Mouse (Mus musculus) kidney, embryonic 16.5 days (tissue): ENCODE measurements around the gene Tspan18. TPM values are rescaled to one million over a fixed set of nuclear protein-coding genes. Genes with fewer than 3 reads are reported as not detected.
A peak's percentile ranks its signal among the peaks of the same experiment; 100 is the strongest.

Experiments used
- ATAC-seq: fragments of 200-750 bp; cut with Nextera tagmentation; 2 replicates; pipeline ENCODE4 v1.8.0; 2017; ENCODE audit warnings: moderate TSS enrichment; ENCODE audit not compliant: low FRiP score, low TSS enrichment
- H3K27ac ChIP-seq: fragments of 300-500 bp; sonication (generic); 2 replicates; pipeline ENCODE4 v1.5.1; 2014; ENCODE audit warnings: low read length
- H3K27me3 ChIP-seq: fragments of 300-500 bp; sonication (generic); 2 replicates; pipeline ENCODE4 v1.6.1; 2014; ENCODE audit warnings: low read length, control low read depth, mixed read lengths; ENCODE audit not compliant: insufficient read depth
- H3K36me3 ChIP-seq: fragments of 300-500 bp; sonication (generic); 2 replicates; pipeline ENCODE4 v1.6.1; 2014; ENCODE audit warnings: low read length, control low read depth, mixed read lengths; ENCODE audit not compliant: insufficient read depth
- H3K4me1 ChIP-seq: fragments of 300-500 bp; sonication (generic); 2 replicates; pipeline ENCODE4 v1.6.1; 2014; ENCODE audit warnings: low read length, control low read depth, mixed read lengths; ENCODE audit not compliant: insufficient read depth
- H3K4me2 ChIP-seq: fragments of 300-500 bp; sonication (generic); replicated peaks from 2 replicates; pipeline ENCODE4 v1.6.1; 2014; ENCODE audit warnings: low read depth, low read length
- H3K4me3 ChIP-seq: fragments of 300-500 bp; sonication (generic); 2 replicates; pipeline ENCODE4 v1.5.1; 2014; ENCODE audit warnings: mild to moderate bottlenecking, low read length
- H3K9ac ChIP-seq: fragments of 300-500 bp; sonication (generic); replicated peaks from 2 replicates; pipeline ENCODE4 v1.6.1; 2014; ENCODE audit warnings: low read length
- H3K9me3 ChIP-seq: fragments of 300-500 bp; sonication (generic); 2 replicates; pipeline ENCODE4 v1.6.1; 2016; ENCODE audit warnings: low read length, control low read depth
- WGBS: fragments of 180-500 bp; shearing (Covaris S2); extraction: QIAGEN DNeasy Blood & Tissue Kit; methylation state at CpG from one replicate; pipeline ENCODE4 v1.1.7; 2014; 5-methylcytosine and 5-hydroxymethylcytosine counted together
- polyA plus RNA-seq: library from polyadenylated mRNA; unstranded; fragments of >200 nt; fragmentation: Nextera tagmentation; extraction: Ambion mirVana; gene quantifications from 2 replicates; pipeline ENCODE4 v1.2.1, GENCODE M21; 2015

Gene Tspan18
- polyA plus RNA-seq, 1 experiment from 2014 or later, result 35.0 TPM

- Histone ChIP-seq H3K36me3 (peaks cover 31% of the 10 kb centered on the region), H3K4me1 (peaks cover 18% of the 10 kb centered on the region), H3K27ac (no peak overlapping the region), H3K9me3 (no peaks in the 10 kb centered on the region), H3K4me3 (no peak overlapping the region), H3K4me2 (no peak overlapping the region), H3K27me3 (no peaks in the 10 kb centered on the region), H3K9ac (no peak overlapping the region)
- WGBS, result 62% methylated on average over 10 of the region's 10 CpGs
- ATAC-seq, result no peak
Measured at GRCm38 (mm10) chr2:93200681-93201340, 133.5 kb downstream of the Tspan18 start.

- no peak overlapping the region for H3K9ac ChIP-seq
- H3K27me3 ChIP-seq, result no peaks in the 10 kb centered on the region
- no peak overlapping the region for H3K4me2 ChIP-seq
- peak; percentile 37 for ATAC-seq
- H3K4me3 ChIP-seq, result no peak overlapping the region
- H3K27ac ChIP-seq, result no peak overlapping the region
- H3K36me3 ChIP-seq, result peaks cover 26% of the 10 kb centered on the region; the same call in 1 of the 2 replicates
- H3K4me1 ChIP-seq, result peaks cover 20% of the 10 kb centered on the region
- 24% methylated on average over 13 of the region's 13 CpGs for WGBS
- no peaks in the 10 kb centered on the region for H3K9me3 ChIP-seq
Measured at GRCm38 (mm10) chr2:93199531-93199974, 134.8 kb downstream of the Tspan18 start.

GRCm38 (mm10) chr2:93198846-93199245 is 135.5 kb downstream of the Tspan18 start:
- 17% methylated on average over 3 of the region's 3 CpGs for WGBS
- H3K4me1 ChIP-seq, result peaks cover 25% of the 10 kb centered on the region
- no peak overlapping the region for H3K4me3 ChIP-seq
- no peak overlapping the region for H3K27ac ChIP-seq
- H3K27me3 ChIP-seq, result no peaks in the 10 kb centered on the region
- H3K4me2 ChIP-seq, result no peak overlapping the region
- no peak overlapping the region for H3K9ac ChIP-seq
- no peaks in the 10 kb centered on the region for H3K9me3 ChIP-seq
- H3K36me3 ChIP-seq, result 0 out of 2 replicates have a peak, but pooled peaks cover 19% of the 10 kb centered on the region
- peak; percentile 65 for ATAC-seq

GRCm38 (mm10) chr2:93193806-93194205 is 140.5 kb downstream of the Tspan18 start:
- no peaks in the 10 kb centered on the region for H3K36me3 ChIP-seq
- no peak overlapping the region for H3K27ac ChIP-seq
- 45% methylated on average over 4 of the region's 4 CpGs for WGBS
- no peak overlapping the region for H3K4me2 ChIP-seq
- H3K9me3 ChIP-seq, result no peaks in the 10 kb centered on the region
- ATAC-seq, result no peak
- H3K4me1 ChIP-seq, result peaks cover 50% of the 10 kb centered on the region
- H3K9ac ChIP-seq, result no peak overlapping the region
- no peaks in the 10 kb centered on the region for H3K27me3 ChIP-seq
- H3K4me3 ChIP-seq, result no peak overlapping the region

DNA sequence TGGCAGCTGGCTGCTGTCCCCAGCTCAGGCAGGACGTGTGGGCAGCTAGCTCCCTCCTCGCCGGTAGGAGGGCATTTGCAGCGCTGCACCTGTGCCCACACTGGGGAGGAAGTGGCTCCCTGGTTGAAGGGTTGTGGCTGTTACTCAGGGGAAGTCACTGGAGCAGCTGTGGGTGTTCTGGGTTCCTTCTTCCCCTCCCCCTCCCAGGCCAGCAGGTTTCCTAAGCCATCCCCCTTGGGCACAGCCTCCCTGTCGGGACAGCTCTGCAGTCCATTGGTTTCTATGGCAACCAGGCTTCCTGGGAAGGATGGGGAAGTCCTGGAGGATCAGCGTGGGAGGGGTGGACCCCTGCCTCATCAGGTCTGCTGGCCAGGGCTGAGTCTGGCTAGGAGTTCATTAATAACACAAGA is 141.6 kb downstream of the Tspan18 start:
- peak; percentile 37; the same call in 1 of the 2 replicates for ATAC-seq
- H3K4me1 ChIP-seq, result peaks cover 55% of the 10 kb centered on the region

GRCm38 (mm10) chr2:93192182-93192560 is 142.1 kb downstream of the Tspan18 start:
- no peaks in the 10 kb centered on the region for H3K36me3 ChIP-seq
- H3K4me1 ChIP-seq, result peaks cover 55% of the 10 kb centered on the region
- no peak overlapping the region for H3K4me3 ChIP-seq
- no peak overlapping the region for H3K9ac ChIP-seq
- no peak for ATAC-seq
- H3K9me3 ChIP-seq, result no peaks in the 10 kb centered on the region
- H3K27me3 ChIP-seq, result no peaks in the 10 kb centered on the region
- no peak overlapping the region for H3K4me2 ChIP-seq
- H3K27ac ChIP-seq, result no peak overlapping the region
- WGBS, result 58% methylated on average over 9 of the region's 9 CpGs

More for the DNA sequence above, 141.6 kb downstream of the Tspan18 start:
- no peak overlapping the region for H3K9ac ChIP-seq
- no peak overlapping the region for H3K4me3 ChIP-seq
- H3K4me2 ChIP-seq, result no peak overlapping the region
- no peaks in the 10 kb centered on the region for H3K9me3 ChIP-seq
- H3K36me3 ChIP-seq, result no peaks in the 10 kb centered on the region
- WGBS, result 11% methylated on average over 6 of the region's 6 CpGs
- H3K27me3 ChIP-seq, result no peaks in the 10 kb centered on the region
- no peak overlapping the region for H3K27ac ChIP-seq

- no peak overlapping the region for H3K4me3 ChIP-seq
- WGBS, result 78% methylated on average over 14 of the region's 14 CpGs
- H3K9me3 ChIP-seq, result no peaks in the 10 kb centered on the region
- no peak overlapping the region for H3K9ac ChIP-seq
- H3K27ac ChIP-seq, result no peak overlapping the region
- H3K4me1 ChIP-seq, result peaks cover 55% of the 10 kb centered on the region
- H3K36me3 ChIP-seq, result no peaks in the 10 kb centered on the region
- peaks cover 4% of the 10 kb centered on the region; the same call in 1 of the 2 replicates for H3K27me3 ChIP-seq
- ATAC-seq, result no peak
- H3K4me2 ChIP-seq, result no peak overlapping the region
Measured at GRCm38 (mm10) chr2:93191488-93192181, 142.7 kb downstream of the Tspan18 start.

GRCm38 (mm10) chr2:93190771-93191487 is 143.4 kb downstream of the Tspan18 start:
- no peak overlapping the region for H3K4me3 ChIP-seq
- peaks cover 55% of the 10 kb centered on the region for H3K4me1 ChIP-seq
- no peak for ATAC-seq
- 0 out of 2 replicates have a peak overlapping the region, but pooled peaks have one; percentile 36 for H3K9ac ChIP-seq
- WGBS, result 21% methylated on average over 9 of the region's 9 CpGs
- peaks cover 7% of the 10 kb centered on the region; the same call in 1 of the 2 replicates for H3K27me3 ChIP-seq
- H3K27ac ChIP-seq, result no peak overlapping the region
- no peak overlapping the region for H3K4me2 ChIP-seq
- H3K9me3 ChIP-seq, result no peaks in the 10 kb centered on the region
- H3K36me3 ChIP-seq, result no peaks in the 10 kb centered on the region

GRCm38 (mm10) chr2:93188761-93189458 is 145.4 kb downstream of the Tspan18 start:
- Histone ChIP-seq H3K4me2 (peak overlapping the region; percentile 99), H3K36me3 (no peaks in the 10 kb centered on the region), H3K27me3 (peaks cover 7% of the 10 kb centered on the region; the same call in 1 of the 2 replicates), H3K4me3 (peak overlapping the region; percentile 67), H3K27ac (0 out of 2 replicates have a peak overlapping the region, but pooled peaks have one; percentile 69), H3K9ac (peak overlapping the region; percentile 81), H3K9me3 (no peaks in the 10 kb centered on the region), H3K4me1 (peaks cover 49% of the 10 kb centered on the region)
- 7% methylated on average over 19 of the region's 19 CpGs for WGBS
- ATAC-seq, result 0 out of 2 replicates have a peak, but pooled peaks have one; percentile 18
